Mouse (Mus musculus) hematopoietic stem cell, adult 5-6 weeks (primary cell): Measurements from ENCODE around the gene Rpl27. TPM values are rescaled to one million over a fixed set of nuclear protein-coding genes. Genes with fewer than 3 reads are reported as not detected.
"Not testable (repeated sequence)": the region's sequence is repeated elsewhere in the genome, so short reads cannot be mapped to it uniquely, and the experiment has no call there.

Experiments
- ATAC-seq, 2 experiments: fragments of 125-278 bp in 1 of 2; replicated peaks in 1 of 2; 2 replicates each; pipeline ENCODE4 v1.8.0; 2016 to 2017; ENCODE audit warnings: inconsistent platforms in 2 of 2, mild to moderate bottlenecking in 2 of 2, moderate number of reproducible peaks in 2 of 2, low read depth in 1 of 2, moderate TSS enrichment in 1 of 2; ENCODE audit not compliant: low FRiP score in 2 of 2, poor library complexity in 2 of 2, severe bottlenecking in 2 of 2, insufficient read depth in 1 of 2, low TSS enrichment in 1 of 2
- total RNA-seq: library from RNA; stranded (forward); fragments of 172-1452, 232-1000 nt; gene quantifications from 2 replicates; pipeline ENCODE4 v1.2.3, GENCODE M21; 2017

Gene Rpl27
- total RNA-seq, 1 experiment from 2014 or later, result 4,983 TPM

DNA sequence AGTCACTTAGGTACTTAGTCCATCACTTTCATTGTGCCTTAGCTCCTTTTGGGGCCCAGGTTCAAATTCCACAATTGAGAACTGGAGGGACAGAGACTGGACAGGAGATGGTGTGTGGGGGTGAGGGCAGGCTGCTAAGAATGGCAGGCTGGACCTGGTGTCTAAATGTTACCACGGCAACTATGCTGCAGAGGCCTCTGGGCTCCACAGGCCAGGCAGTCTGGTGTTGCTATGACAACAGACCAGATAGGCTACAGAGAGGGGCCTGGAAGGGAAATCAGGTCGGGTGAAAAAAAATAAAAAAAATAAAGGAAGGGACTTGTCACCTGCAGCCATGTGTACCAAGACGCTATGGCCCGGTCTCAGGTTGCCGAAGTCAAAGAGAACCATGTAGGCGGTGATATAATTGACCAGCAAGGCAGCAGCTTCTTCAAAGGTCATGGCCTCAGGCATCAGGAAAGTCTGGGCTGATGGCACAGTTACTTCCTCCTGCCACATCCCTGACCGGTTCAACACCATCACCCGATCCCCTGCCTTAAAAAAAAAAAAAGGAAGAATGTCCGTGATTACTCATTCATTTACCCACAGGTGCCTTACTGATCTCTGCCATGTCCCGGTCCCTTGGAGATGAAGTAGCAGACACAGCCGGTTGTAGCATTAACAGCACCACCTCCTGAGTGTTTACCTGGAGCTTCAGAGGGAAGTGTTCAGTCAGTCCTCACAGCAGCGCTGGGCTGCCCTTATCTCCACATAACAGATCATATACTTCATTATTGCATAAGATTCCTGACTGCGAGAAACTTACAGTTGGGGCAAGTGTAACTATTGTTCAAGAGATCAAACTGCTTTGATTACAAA is 20.7 kb downstream of the Rpl27 start:
- ATAC-seq, result no peak; a peak in 1 of 4 replicates

DNA sequence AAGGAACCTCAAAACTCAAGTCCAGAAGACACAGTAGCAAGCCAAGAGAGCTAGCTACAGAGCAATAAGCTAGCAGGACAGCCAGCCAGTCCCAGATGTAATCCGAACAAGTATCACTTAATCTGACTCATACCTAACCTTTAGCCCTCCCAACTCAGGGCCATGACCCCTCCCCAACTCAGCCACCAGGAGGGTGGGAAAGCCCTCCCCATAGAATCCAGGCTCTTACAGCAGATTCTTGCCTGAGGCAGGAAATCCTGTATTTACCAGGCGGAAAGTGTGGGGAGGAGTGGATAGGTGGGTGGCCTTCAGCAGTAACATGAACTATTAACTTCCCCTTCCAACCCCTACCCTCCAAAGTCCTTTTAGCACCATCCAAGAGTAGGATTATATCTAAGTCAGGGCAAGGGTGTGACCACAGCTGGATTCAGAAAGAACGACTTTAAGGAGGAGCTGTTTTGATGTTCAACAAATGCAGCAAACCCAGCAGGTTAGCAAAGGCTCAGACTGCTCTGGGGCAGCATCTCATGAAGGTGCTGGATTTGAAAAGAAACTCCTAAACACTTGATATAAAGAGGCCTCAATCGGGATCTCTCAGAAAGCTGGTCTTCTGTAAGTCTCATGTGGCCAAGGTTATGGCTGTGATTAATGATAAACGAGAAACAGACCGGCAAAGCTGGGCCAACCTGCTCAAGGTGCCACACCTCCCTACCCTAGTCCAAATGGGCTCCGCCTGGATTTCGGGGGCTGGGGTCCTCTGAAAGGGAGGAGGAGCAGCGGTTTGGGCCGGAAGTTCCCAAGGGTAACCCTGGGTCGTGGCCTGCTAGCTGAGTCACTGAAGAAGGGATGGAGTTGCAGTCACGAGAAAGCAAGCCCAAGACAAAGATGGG is 22.4 kb downstream of the Rpl27 start, which contains the start of gene Rnd2:
Rnd2 (plus strand) TSS at position 789 of the 890 bp plus-strand sequence.
- peak; percentile 1 to 18; a peak in 2 of 4 replicates for ATAC-seq

DNA sequence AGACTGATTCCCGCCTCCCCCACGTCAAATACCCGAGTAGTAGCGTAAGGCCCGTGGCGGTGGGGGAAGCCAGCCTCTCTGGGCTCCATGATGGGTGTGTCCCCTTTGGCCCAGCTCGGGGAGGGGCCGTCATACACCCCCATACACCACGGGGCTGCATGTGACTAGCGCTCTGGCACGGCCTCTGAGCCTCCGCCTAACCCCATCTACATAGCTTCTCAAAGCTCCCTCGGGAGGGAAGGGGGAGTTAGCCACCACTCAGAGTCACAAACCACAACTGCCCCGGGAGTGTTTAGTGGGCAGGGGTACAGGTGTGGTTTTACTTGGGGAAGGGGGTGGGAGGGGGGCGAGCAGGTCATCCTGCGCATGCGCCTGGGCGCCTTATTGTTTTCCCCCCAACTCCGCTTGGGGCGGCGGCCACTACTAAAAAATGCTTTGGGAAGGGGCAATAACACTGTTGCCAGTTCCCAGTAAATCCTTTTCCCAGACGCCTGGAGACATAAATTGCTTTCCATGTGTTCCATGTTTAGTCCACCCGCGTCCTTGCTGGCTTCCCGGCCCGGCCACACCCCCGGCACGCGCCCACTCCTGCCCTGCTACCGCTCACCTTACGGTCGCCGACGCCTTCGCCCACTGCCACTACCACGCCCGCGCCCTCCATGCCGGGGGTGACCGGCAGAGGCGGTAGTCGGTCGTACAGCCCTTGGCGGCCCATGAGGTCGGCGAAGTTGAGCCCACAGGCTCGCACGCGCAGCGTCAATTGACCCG is 23.2 kb downstream of the Rpl27 start:
- peak; percentile 18 to 44; a peak in 3 of 4 replicates for ATAC-seq

DNA sequence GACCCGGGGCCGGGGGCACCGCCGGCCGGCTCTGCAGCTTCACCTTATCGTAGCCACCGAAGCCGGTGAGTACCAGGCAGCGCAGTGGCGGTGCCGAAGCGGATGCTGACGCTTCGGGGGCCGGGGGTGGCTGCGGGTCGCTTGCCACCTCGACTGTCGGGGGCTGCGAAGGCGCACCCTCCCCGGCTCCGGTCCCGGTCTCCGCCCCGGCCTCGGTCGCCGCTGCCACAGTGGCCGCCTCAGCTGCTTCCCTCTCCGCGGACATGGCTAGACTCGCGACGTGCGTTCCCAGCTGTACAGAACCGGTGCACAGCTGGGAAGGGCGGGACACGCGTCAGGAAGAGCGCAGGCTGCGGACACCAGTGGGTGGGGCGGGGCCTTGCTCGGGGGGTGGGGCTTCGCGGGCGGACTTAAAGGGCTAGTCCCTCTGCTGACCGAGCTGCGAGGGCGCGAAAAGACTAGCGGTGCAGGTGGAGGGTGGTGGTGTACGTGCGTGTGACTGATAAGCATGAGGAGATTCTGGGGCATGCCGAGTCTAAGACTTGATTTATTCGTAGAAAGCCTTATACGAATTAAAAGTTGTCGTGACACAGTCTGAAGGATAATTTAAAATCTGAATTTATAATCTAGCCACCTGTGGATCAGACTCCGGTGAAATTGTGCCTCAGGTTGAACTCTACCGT is 23.9 kb downstream of the Rpl27 start, which contains the start of gene Vat1:
Vat1 (minus strand) TSS at position 362 of the 683 bp plus-strand sequence.
- ATAC-seq, result peak; percentile 6 to 25; a peak in 1 of 4 replicates

DNA sequence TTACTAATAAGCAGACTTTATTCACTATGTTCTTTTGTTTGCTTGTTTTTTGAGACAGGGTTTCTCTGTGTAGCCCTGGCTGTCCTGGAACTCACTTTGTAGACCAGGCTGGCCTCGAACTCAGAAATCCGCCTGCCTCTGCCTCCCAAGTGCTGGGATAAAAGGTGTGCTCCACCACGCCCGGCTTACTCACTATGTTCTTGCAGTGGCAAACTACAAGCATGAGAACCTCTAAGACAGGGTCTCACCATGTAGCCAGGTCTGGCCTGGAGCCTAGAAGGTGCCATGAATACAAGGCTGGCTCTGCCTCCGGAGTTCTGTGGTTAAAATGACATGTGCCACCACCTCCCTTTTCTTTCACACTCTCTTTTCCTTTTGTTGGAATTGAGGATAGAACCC is 24.5 kb downstream of the Rpl27 start:
- ATAC-seq, result not testable (repeated sequence)

DNA sequence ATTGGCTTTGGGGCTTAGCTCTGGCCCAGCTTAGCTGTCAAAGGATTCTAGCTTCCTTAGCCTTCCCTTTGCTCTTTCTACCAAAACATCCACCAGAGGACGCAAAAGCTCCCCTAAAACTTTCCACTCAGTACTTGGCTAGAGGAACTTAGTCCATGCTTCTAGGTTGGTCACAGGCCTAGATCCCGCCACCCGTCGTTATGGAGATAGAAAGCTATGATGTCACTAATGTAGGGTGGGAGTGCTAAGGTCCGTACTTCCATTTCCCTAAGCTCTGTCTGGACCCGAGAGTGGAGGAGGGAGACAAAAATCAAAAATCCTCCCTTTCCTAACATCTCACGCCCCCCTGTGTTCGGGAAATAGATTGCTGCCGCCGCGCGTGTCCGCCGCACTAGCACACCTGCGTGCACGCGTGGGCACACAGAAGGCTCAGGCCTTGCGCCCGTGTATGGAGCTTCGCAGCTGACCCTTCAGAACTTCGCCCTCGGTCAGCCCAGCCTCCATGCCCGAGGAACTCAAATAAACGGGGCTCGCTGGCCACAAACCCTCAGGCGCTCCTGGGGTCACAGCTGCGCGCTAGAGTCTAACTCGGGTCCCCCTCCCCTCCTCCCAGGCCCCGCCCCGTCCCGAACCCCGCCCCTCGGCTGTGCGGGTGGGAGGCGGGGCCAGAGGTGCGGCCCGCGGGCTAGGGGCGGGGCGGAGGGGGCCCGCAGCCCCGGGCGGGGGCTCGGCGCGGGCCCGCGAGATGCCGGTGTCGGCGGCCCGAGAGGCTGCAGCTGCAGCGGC is 25.6 kb downstream of the Rpl27 start:
- peak; percentile 17 to 19; a peak in 2 of 4 replicates for ATAC-seq

DNA sequence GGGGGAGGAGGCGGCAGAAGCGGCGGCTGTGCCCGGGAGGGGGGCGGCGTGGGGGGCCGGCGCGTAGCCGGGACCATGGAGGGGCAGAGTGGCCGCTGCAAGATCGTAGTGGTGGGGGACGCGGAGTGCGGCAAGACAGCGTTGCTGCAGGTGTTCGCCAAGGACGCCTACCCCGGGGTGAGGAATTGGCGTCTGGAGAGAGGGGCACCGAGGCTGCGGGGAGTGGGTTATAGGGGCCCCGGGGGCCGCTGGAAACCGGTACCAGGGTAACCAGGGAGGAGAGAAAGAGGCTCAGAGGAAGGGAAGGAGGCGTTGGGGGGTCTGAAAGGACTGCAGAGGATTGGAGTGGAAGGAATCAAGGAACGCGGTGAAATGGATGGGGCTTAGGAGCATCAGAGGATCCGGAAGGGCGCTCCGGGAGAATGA is 26.2 kb downstream of the Rpl27 start:
- no peak for ATAC-seq

DNA sequence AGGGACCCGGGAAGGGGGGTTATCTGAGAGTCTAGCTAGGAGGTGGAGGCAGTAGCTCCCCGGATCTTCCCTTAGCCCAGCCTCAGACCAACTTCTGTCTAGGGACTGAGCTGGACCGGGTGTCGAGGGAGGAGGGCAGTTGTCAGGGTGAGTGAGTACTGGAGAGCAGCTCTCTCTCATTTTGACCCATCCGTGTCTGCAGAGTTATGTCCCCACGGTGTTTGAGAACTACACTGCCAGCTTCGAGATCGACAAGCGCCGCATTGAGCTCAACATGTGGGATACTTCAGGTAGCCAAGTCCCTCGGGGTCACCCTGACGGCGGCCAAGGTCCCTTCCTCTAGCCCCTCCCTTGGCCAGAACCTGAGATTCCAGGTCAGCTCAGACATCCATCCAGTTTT is 26.6 kb downstream of the Rpl27 start:
- ATAC-seq, result no peak

DNA sequence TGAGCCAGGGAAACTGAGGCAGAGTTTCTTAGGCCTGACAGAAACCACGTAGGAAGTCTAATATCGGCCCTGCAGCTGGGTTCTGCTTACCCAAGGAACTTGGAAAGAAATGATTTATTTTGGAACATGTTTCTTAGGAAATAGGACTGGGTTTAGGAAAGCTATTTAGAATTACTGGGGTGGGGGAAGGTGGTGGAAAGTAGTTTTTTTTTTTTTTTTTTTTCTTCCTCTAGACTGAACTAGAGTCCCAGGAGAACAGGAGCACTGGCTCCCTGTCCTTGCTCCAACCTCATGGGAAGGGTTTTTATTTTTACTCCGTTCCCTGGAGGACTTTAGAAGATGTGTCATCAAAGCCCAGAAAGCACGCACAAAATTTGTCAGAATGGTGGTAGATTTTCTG is 27.1 kb downstream of the Rpl27 start:
- ATAC-seq, result no peak

DNA sequence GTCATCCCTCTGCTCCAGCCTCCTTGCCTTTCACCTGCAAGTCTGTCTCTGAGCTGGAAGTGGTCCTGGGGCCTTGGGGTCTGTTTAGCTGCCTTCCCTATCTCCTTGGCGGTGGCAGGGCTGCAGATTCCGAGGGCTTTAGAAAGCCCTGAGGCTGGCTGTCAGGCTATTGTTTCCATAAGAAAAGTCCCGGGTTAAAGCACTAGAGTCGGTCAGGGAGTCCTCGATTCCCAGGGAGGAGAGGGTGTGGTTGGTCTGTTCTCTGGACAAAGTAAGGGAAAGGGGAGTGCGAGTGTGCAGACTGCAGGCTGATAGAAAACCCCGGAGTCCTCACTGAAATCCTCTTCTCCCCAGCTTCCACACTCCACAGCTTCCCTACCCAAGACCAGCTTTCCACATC is 28.1 kb downstream of the Rpl27 start:
- ATAC-seq, result no peak

DNA sequence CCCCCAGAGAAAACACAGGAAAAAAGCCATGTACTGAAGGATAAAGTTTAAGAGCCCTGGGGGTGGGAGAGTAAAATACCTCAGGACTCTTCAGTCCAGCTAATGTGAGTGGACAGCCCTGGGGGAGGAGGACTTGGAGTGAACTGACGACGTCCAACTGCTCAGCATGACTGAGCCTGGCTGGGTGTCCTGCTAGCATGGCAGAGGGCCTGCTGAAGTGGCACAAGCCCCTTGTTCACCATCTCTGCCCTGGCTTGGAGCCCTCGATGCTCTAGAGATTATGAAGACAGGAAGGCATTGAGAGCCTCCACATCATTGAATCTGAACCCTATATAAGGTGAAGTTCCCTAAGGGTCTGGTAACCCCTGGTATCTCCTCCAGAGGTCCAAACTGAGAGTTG is 29.8 kb downstream of the Rpl27 start:
- ATAC-seq, result no peak

DNA sequence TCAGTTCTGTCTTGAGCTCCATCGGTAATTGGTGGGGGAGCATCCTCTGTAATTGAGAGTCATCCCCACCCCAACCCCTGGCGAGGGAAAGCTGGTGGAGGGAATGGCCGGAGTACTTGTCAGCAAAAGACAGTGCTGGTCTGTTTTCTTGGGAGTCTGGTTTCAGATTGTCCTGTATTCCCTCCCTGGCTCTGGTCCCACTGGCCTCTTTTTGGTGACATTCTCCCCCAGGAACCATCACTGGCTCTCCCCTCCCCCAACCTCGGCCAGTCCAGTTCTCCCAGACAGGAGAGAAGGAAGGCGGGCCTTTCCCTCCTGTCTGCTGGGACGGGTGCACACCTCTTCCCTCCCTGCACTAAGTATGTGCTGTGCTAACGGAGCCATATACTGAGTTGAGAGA is 30.2 kb downstream of the Rpl27 start:
- ATAC-seq, result no peak

DNA sequence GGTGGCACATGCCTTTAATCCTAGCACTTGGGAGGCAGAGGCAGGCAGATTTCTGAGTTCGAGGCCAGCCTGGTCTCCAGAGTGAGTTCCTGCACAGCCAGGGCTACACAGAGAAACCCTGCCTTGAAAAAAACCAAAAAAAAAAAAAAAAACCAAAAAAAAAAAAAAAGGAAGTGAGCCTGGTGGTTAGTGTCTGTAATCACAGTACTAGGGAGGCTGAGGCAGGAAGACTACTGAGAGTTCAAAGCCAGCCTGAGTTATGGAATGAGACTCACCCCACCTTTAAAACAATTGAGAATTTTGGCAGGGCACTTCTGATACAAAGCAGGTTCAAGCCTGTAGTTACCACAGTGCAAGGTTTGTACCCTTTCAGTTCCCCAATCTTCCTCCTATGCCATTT is 31.6 kb downstream of the Rpl27 start:
- not testable (repeated sequence) for ATAC-seq

DNA sequence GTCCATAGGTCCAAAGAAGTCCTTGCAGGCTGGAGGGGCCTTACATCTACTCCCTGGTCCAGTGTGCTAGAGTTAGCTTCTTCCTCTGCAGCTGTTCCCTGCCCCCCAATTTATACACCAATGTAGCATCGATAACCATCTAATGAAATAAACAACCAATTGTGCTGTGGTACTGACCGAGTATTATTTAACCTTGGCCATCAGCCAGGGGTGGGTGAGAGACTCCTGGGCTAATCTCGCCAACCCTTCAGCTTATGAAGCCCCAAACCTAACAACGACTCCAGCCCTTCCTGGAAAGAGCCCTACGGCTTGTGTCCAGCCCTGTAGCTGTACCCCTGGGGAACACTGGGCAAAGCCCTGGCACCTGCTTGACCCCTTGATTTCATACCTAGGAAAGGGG is 32.2 kb downstream of the Rpl27 start:
- ATAC-seq, result no peak

DNA sequence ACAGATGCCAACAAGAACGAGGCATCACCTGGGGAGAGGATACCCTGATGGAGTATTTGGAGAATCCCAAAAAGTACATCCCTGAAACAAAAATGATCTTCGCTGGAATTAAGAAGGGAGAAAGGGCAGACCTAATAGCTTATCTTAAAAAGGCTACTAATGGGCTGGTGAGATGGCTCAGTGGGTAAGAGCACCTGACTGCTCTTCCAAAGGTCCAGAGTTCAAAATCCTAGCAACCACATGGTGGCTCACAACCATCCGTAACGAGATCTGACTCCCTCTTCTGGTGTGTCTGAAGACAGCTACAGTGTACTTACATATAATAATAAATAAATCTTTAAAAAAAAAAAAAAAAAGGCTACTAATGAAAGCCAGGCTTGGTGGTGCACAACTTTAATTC is 34.3 kb downstream of the Rpl27 start:
- not testable (repeated sequence) for ATAC-seq

DNA sequence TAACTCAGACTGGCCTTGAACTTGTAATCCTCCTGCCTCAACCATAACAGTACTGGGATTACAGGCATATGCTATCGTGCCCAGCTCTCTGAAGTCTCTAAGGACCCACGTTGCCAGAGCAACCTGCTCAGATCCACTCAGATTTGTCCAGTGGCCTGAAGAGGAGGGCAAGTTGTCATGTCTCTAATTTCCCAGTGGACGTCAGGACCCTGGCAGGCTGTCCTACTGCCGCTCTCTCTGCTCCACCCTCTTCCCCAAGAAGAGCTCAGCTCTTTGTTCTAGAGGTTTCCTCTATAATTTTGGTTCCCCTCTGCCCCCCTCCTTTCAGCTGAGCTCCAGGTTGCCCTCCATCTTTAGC is 35.1 kb downstream of the Rpl27 start:
- ATAC-seq, result no peak
